Mouse (Mus musculus) CD8-positive naive resting alpha-beta T cell, adult 2 months (primary cell): ENCODE results near the gene Sh3glb2.
A peak's percentile ranks its signal among the peaks of the same experiment; 100 is the strongest.

Experiments used
- DNase-seq, 2 experiments: peaks; one replicate each; pipeline ENCODE4 v3.0.0; 2022; ENCODE audit warnings: low read depth in 2 of 2, low spot score in 2 of 2

Sh3glb2 gene

GRCm38 (mm10) chr2:30358533-30359531 is at the start of gene Sh3glb2:
Gene Sh3glb2, minus strand, starts transcription at chr2:30359337.
- DNase-seq, result peak; percentile 74 to 82

GRCm38 (mm10) chr2:30408452-30409100 is 49.4 kb upstream of the Sh3glb2 start:
- DNase-seq, result no peak

DNA sequence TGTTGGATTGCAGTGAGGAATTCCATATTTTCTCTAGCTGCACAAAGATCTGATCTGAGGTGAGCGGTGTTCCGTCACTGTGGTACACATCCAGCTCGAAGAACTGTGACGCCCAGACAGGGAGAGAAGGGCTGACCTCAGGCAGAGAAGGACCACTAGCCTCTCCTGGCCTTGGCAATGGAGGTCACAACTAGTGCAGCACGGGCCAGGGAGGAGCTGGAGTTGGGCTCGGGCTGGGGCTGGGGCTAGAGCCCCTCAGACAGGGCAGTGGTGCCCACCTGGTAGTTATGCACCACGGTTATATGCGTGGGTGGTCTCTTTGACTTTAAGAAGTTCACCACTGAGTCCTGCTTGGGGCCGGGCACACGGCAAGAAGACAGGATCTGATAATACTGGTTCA is 48.6 kb upstream of the Sh3glb2 start:
- no peak for DNase-seq

- no peak for DNase-seq
Observed at GRCm38 (mm10) chr2:30407221-30407620, 48.1 kb upstream of the Sh3glb2 start.

- no peak for DNase-seq
Observed at GRCm38 (mm10) chr2:30403870-30404269, 44.7 kb upstream of the Sh3glb2 start.

DNA sequence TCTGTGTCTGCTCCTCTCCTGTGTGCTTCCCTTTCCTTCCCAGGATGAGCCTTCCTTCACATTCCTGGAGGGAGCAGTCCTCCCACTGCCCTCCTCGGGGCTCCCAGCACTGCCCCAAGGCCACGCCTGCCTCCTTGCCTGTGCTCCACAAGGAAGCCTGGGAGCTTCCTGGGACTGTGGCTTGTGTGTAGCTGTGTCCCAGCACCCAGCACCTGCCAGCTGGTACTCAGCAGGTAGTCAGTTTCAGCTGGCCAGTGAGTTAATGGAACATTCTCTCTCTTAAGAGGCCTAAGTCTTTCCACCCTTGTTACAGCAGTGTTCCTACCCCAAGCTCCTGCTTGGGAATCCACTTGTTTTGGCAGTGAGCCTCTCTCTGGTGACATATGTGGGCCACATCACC is 43.7 kb upstream of the Sh3glb2 start:
- no peak for DNase-seq

GRCm38 (mm10) chr2:30402351-30402826 is 43.3 kb upstream of the Sh3glb2 start:
- no peak for DNase-seq

DNA sequence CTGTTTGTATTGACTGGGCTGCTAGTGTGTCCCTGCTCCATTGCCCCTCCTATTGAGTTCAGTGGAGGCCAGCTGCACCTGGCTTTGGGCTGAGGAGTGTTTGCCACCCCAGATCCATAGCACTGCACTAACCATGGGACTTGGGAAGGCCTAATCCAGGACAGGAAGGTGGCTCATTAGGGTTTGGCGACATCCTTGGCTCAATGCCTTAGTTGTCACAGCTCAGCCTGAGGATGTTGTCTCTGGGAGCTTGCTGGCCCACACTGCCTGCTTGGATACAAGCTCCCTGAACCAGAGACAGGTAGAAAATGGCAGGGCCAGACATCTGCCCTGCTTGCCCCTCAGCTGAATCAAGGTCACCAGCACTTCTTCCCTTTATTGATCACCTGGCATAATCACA is 42.4 kb upstream of the Sh3glb2 start:
- DNase-seq, result no peak

DNA sequence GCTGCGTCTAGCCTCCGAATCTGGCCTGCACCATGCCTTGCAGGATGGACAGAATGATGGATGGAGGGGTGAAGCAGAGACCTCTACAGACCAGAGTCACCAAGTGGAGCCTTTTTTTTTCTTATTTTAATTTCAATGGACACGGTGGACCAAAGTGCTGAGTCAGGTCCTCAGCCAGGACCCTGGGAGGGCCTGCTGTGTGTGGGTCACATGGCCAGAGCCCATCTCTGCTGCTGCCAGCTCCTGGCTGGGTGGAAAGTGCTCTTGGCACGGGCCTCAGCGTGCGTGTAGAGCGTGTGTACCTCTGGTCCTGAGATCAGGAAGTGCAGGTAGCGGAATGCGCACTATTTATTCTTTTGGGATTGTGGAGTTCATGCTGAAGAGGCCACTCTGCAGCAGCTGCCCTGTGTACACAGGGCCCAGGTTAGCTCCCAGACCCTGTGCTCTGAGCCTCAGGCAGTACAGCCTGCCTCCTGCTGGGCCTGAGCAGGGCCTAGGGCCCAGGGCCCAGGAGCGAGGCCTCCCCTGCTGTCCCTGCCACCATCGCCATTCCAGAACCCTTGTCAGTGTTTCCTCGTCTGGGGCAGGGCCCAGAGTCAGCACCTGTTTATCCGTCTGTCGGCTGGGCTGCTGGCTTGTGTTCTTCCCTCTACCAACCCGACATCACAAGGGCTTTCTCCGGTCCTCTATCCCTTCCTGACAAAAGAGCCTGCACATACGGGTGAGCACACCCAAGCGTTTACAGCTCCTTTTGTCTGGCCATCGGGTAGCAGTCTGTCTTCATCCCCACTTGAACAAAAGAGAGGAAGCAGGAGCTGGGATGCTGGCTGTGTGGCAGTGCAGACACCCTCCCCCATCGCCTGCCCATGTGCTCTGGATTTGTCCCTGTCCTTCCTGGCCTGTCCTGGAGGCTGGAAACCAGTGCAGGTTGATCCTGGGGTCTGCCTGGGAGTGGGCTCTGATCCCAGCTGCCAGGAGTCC is 40.3 kb upstream of the Sh3glb2 start:
- no peak for DNase-seq

DNA sequence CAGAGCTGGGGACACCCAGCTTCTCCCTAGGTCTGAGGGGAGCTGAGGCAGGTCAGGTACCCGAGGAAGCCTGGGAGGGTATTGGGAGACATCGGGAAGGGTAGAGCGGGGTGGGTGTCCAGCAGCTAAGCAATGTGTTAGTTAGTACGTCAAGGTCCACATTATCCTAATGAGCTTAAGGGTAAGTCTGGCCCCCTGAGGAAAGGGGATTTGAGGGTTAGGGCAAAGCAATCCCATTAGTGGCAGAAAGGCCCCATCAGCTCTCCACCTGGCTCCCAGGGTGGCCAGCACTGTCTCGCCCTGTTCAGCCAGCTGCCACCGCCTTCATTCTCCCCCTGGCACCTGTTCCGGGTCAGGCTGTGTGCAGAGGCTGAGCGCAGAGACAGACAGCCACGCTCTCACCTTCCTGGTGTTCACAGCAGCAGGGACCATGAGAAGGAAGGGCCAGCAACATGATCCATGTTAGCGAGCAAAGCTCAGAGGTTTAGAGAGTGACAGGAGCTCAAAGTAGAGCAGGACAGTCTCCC is 38.9 kb upstream of the Sh3glb2 start:
- DNase-seq, result no peak

DNA sequence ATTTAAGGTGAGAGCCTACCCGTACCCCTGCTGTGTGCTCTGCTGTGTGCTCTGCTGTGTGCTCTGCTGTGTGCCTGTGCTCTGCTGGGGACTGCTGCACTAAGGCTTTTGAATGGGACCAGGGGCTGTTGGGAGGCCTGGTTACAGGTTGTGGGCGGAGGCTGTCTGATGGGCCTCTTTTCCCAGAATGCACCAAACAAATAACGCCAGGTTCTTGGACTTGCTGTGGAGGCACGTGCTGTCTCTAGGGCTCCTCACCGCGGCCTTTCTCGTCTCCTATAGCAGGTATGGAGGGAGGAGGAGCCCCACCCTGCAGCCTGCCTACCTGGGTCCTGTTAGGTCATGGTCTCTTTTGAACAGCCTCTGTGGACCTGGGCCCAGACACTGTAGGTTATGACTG is 37.1 kb upstream of the Sh3glb2 start:
- no peak for DNase-seq

GRCm38 (mm10) chr2:30395757-30396156 is 36.6 kb upstream of the Sh3glb2 start:
- DNase-seq, result no peak

GRCm38 (mm10) chr2:30393370-30393656 is 34.2 kb upstream of the Sh3glb2 start:
- no peak for DNase-seq

- DNase-seq, result peak; percentile 19 to 25
Observed at GRCm38 (mm10) chr2:30392577-30393369, 33.6 kb upstream of the Sh3glb2 start.

GRCm38 (mm10) chr2:30392114-30392576 is 33.0 kb upstream of the Sh3glb2 start, which contains the start of gene Dolpp1:
Gene Dolpp1, plus strand, starts transcription at chr2:30392254.
- DNase-seq, result peak; percentile 97

DNA sequence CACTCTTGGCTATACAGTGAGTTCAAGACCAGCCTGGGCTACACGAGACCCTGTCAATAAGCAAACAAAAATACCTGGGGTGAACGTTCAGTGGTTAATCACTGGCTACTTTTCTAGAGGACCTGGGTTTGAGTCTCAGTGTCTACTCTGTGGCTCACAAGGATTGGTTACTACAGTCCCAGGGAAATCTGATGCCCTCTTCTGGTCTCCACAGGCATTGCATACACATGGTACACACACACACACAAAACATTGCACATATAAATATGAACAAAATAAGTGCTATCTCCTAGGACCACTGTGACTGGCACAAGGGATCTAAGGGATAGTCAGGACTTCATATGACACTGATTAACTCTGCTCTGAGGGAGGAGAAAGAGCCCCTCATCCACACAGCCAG is 29.9 kb upstream of the Sh3glb2 start:
- DNase-seq, result no peak

DNA sequence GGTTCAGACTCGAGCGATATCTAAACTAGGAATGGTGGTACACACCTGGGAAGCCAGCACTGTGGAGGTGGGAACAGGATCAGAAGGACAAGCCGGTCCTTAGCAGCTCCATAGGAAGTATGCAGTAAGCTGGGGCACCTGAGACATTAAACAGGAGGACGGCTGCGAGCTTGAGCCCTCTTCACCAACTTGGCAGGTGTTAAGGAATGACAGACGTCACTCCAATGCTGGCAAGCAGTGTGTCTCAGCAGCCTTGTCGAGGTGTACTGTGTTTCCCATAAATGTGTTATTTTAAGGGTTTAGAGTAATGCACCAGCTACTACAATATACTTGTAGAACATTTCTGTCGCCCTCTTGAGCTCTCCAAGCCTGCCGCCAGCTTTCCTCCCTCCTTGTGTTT is 27.8 kb upstream of the Sh3glb2 start:
- DNase-seq, result no peak

DNA sequence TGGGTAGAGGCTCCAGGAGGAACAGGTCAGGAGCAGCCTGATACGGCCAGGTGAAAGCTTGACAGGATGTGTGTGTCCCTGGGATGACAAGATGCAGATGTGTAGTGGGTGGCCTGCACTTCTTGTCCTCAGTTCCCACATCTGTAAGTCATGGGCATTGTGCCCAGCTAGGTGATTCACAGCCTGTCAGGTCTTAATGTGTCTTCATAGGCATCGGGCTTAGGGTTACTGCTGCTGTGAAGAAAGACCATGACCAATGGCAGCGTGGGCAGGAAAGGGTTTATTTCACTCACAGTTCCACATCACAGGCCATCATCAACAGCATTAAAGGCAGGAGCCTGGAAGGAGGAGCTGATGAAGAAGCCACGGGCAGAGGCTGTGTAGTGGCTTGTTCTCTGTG is 26.5 kb upstream of the Sh3glb2 start:
- no peak for DNase-seq

- DNase-seq, result no peak
Observed at GRCm38 (mm10) chr2:30384814-30385213, 25.7 kb upstream of the Sh3glb2 start.

- DNase-seq, result no peak
Observed at GRCm38 (mm10) chr2:30381377-30381725, 22.2 kb upstream of the Sh3glb2 start.
